Mouse (Mus musculus) stomach, embryonic 14.5 days (tissue): ENCODE measurements around the gene Aqp6. TPM values are rescaled to one million over a fixed set of nuclear protein-coding genes. Genes with fewer than 3 reads are reported as not detected.

ENCODE experiments used
- ATAC-seq: fragments of 200-750 bp; cut with Nextera tagmentation; 2 replicates; pipeline ENCODE4 v1.8.0; 2017; ENCODE audit warnings: low read depth, moderate TSS enrichment; ENCODE audit not compliant: insufficient number of reproducible peaks, insufficient read depth, low FRiP score
- H3K27ac ChIP-seq: fragments of 300-500 bp; sonication (generic); 2 replicates; pipeline ENCODE4 v1.5.1; 2014; ENCODE audit warnings: mild to moderate bottlenecking, low read length, moderate library complexity, mixed read lengths
- H3K27me3 ChIP-seq: fragments of 300-500 bp; sonication (generic); 2 replicates; pipeline ENCODE4 v1.6.1; 2014; ENCODE audit warnings: low read length, control low read depth, mixed read lengths; ENCODE audit not compliant: control insufficient read depth, insufficient read depth
- H3K36me3 ChIP-seq: fragments of 300-500 bp; sonication (generic); 2 replicates; pipeline ENCODE4 v1.6.1; 2014; ENCODE audit warnings: mild to moderate bottlenecking, control low read depth, low read length, moderate library complexity, mixed read lengths; ENCODE audit not compliant: control insufficient read depth, insufficient read depth
- H3K4me1 ChIP-seq: fragments of 300-500 bp; sonication (generic); 2 replicates; pipeline ENCODE4 v1.6.1; 2014; ENCODE audit warnings: low read length, control low read depth, mixed read lengths; ENCODE audit not compliant: control insufficient read depth, insufficient read depth
- H3K4me2 ChIP-seq: fragments of 300-500 bp; sonication (generic); replicated peaks from 2 replicates; pipeline ENCODE4 v1.6.1; 2014; ENCODE audit warnings: low read depth, low read length, control low read depth
- H3K4me3 ChIP-seq: fragments of 300-500 bp; sonication (generic); 2 replicates; pipeline ENCODE4 v1.5.1; 2014; ENCODE audit warnings: low read depth, low read length, control low read depth
- H3K9ac ChIP-seq: fragments of 300-500 bp; sonication (generic); replicated peaks from 2 replicates; pipeline ENCODE4 v1.6.1; 2014; ENCODE audit warnings: low read depth, mild to moderate bottlenecking, control low read depth, low read length, moderate library complexity, mixed read lengths
- H3K9me3 ChIP-seq: fragments of 300-500 bp; sonication (generic); 2 replicates; pipeline ENCODE4 v1.6.1; 2016; ENCODE audit warnings: low read depth, low read length, control low read depth; ENCODE audit not compliant: control insufficient read depth
- WGBS: fragments of 180-500 bp; shearing (Covaris S2); extraction: QIAGEN DNeasy Blood & Tissue Kit; methylation state at CpG from one replicate; pipeline ENCODE4 v1.1.7; 2014; 5-methylcytosine and 5-hydroxymethylcytosine counted together
- polyA plus RNA-seq: library from polyadenylated mRNA; unstranded; fragments of >200 nt; fragmentation: Nextera tagmentation; extraction: Ambion mirVana; gene quantifications from 2 replicates; pipeline ENCODE4 v1.2.1, GENCODE M21; 2014

Aqp6 gene
- polyA plus RNA-seq, 1 experiment from 2014 or later: not detected

DNA sequence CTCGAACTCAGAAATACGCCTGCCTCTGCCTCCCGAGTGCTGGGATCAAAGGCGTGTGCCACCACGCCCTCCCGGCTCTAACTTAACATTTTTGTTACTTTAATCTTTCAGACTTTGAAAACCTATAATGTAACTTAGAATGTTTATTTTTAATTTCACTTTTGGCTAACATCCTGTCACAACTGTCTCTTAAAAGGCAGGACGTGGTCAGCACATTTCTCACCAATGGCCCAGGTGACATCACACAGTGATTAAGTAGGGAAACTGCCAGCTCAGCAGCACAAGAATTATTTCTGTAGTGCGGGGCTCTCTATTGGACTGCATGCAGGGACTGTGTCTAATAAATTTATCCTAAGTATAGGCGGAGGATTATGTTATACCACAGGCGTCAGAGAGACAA is 42.6 kb downstream of the Aqp6 start:
- H3K27me3 ChIP-seq: no peaks in the 10 kb centered on the region
- no peak overlapping the region for H3K4me2 ChIP-seq
- WGBS: 80% methylated on average over 10 of the region's 10 CpGs
- H3K27ac ChIP-seq: no peak overlapping the region
- peaks cover 24% of the 10 kb centered on the region for H3K36me3 ChIP-seq
- no peak overlapping the region for H3K9ac ChIP-seq
- H3K4me1 ChIP-seq: peaks cover 25% of the 10 kb centered on the region; the same call in 1 of the 2 replicates
- no peak for ATAC-seq
- H3K9me3 ChIP-seq: no peaks in the 10 kb centered on the region
- no peak overlapping the region for H3K4me3 ChIP-seq

DNA sequence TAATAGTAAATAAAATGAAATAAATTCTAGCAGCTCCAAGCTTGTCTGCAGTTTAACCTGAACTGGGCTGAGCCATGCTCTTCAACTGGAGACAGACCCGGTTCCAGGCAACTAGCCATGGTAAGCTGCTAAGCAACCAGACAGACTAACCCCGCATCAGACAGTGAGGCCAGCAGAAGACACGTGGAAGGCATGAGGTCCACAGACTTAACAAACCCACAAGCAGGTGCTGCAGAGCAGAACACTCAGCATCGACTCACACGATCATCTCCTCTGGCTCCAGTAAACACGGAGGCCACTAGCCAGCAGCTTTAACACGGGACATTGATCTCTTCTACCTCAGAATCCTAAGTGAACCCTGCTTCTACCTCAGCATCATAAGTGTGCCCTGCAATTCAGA is 43.6 kb downstream of the Aqp6 start:
- H3K36me3 ChIP-seq: peaks cover 15% of the 10 kb centered on the region; the same call in 1 of the 2 replicates
- no peak overlapping the region for H3K4me2 ChIP-seq
- ATAC-seq: no peak
- WGBS: 56% methylated on average over 7 of the region's 7 CpGs
- peaks cover 34% of the 10 kb centered on the region; the same call in 1 of the 2 replicates for H3K4me1 ChIP-seq
- H3K4me3 ChIP-seq: no peak overlapping the region
- no peaks in the 10 kb centered on the region for H3K9me3 ChIP-seq
- no peak overlapping the region for H3K9ac ChIP-seq
- H3K27ac ChIP-seq: no peak overlapping the region
- no peaks in the 10 kb centered on the region for H3K27me3 ChIP-seq

DNA sequence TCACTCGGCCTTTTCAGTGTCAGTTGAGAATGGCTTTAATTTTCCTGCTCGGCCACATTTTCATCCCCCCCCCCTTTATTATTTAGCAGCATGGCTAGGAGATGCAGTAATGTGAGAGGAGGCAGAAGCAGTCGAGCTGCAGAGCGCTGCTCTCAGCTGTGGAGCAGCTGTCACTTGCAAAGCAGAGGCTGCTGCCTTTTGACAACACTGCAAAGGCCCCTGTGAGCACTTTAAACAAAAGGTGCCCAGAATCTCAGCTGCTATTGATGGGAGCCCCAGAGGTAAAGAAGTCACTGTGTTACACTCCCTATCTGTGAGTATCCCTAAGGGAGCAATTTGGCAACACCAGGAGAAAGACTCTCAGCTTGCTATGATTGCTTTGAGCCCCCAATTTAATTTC is 47.1 kb downstream of the Aqp6 start:
- H3K9ac ChIP-seq: peak overlapping the region; percentile 15; the same call in 1 of the 2 replicates
- no peaks in the 10 kb centered on the region for H3K36me3 ChIP-seq
- H3K27me3 ChIP-seq: 0 out of 2 replicates have a peak, but pooled peaks cover 2% of the 10 kb centered on the region
- H3K27ac ChIP-seq: no peak overlapping the region
- H3K4me3 ChIP-seq: no peak overlapping the region
- no peak for ATAC-seq
- H3K4me1 ChIP-seq: peaks cover 45% of the 10 kb centered on the region; the same call in 1 of the 2 replicates
- WGBS: 16% methylated on average over 4 of the region's 4 CpGs
- no peaks in the 10 kb centered on the region for H3K9me3 ChIP-seq
- peak overlapping the region; percentile 16; the same call in 1 of the 2 replicates for H3K4me2 ChIP-seq

DNA sequence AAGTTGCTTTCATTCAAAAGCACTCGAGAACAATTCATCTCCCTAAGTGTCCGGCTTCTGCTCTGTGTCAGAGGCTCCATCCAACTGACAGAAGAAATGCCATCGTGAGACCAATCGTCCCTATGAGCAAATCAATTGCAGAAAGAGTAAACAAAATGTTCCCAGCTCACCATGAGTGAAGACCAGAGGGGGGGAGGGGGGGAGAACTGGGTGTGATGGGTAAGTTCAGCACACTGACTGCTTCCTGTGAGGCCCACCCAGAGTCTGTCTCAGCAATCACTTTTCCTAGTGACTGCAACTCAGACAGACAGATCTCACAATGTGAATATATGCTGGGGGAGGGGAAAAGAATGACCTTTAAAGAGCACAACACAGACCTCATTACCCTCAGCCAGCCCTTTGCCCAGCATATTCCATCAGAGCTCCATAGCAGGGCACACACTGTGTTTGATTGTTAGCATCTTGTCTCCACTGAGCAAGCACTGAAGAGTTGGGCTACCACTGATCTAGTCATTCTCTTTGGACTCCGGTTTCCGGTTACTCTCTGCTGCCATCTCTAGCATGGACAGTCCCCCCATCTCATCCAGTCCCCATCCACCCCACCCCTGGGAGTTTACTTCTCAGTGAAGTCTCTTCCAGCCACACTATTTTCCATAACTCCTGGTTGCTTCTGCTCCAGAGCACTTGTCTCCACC is 48.0 kb downstream of the Aqp6 start:
- WGBS: 12% methylated on average over 6 of the region's 6 CpGs
- H3K9me3 ChIP-seq: no peaks in the 10 kb centered on the region
- peaks cover 47% of the 10 kb centered on the region; the same call in 1 of the 2 replicates for H3K4me1 ChIP-seq
- H3K9ac ChIP-seq: no peak overlapping the region
- 0 out of 2 replicates have a peak, but pooled peaks cover 4% of the 10 kb centered on the region for H3K27me3 ChIP-seq
- H3K4me2 ChIP-seq: peak overlapping the region; percentile 76
- peak overlapping the region; percentile 6 for H3K4me3 ChIP-seq
- no peaks in the 10 kb centered on the region for H3K36me3 ChIP-seq
- ATAC-seq: no peak
- no peak overlapping the region for H3K27ac ChIP-seq

DNA sequence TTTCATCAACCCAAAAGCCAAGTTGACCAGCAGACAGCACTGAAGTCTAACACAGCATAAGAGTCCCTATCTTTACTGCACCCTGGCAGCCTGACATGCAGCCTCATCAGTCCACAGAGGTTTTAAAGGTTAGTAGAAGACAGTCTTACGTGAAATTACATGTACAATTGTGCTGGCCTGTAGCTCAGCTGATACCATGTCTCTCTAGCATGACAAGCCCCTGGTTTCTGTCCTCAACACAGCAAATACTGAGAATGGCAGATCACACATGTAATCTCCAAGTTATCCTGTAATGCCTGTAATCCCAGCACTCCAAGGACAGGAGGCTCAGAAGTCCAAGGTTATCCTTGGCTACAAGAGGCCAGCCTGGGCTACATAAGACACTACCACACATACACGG is 49.1 kb downstream of the Aqp6 start:
- Histone ChIP-seq H3K9me3 (no peaks in the 10 kb centered on the region), H3K4me3 (peak overlapping the region; percentile 94), H3K4me1 (peaks cover 44% of the 10 kb centered on the region; the same call in 1 of the 2 replicates), H3K9ac (peak overlapping the region; percentile 89; the same call in 1 of the 2 replicates), H3K4me2 (peak overlapping the region; percentile 76), H3K27ac (no peak overlapping the region), H3K36me3 (no peaks in the 10 kb centered on the region), H3K27me3 (0 out of 2 replicates have a peak, but pooled peaks cover 11% of the 10 kb centered on the region)
- 44% methylated on average over 2 of the region's 2 CpGs for WGBS
- ATAC-seq: no peak

DNA sequence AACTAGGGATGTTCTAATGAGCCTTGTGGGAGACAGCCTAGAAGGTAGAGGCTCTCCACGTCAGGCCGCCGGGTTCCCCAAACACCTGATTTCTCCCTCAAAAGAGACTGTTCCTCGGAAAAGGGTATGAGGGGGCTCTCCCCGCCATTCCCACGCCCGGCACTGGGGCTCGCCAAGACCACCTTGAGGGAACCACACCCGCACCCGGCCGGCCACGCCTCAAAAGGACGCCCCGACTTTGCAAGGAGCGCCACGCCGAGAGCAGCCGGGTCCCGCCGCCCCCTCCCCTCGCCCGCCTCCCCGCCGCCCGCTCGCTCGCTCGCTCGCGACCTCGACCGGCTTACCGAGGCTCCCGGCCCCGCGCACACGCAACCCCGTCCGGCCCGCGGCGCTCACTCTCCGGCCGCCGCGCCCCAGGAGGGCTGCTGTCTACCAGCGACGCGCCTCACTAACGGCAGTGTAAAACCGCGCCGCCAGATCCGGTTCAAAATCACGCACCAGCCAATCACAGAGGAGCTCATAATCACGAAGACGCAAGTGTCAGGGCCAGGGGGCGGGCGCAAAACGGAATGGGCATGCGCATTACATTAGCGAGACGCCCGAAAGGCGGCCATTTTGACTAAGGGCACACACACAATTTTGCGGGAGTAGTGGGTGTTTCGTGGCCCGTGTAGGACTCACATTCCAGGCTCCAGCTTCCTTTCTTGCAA is 50.1 kb downstream of the Aqp6 start, which contains the start of gene Racgap1:
Racgap1 (minus strand) TSS at position 494 of the 710 bp plus-strand sequence.
- Histone ChIP-seq H3K36me3 (no peaks in the 10 kb centered on the region), H3K9ac (peak within 1 kb of the TSS; percentile 89), H3K27ac (peak within 1 kb of the TSS; percentile 45; the same call in 1 of the 2 replicates), H3K4me3 (peak within 1 kb of the TSS; percentile 94), H3K27me3 (0 out of 2 replicates have a peak, but pooled peaks cover 11% of the 10 kb centered on the region), H3K4me2 (peak within 1 kb of the TSS; percentile 76), H3K9me3 (no peaks in the 10 kb centered on the region), H3K4me1 (peaks cover 36% of the 10 kb centered on the region; the same call in 1 of the 2 replicates)
- under 1% methylated on average over 59 of the region's 68 CpGs for WGBS
- ATAC-seq: peak; percentile 93

DNA sequence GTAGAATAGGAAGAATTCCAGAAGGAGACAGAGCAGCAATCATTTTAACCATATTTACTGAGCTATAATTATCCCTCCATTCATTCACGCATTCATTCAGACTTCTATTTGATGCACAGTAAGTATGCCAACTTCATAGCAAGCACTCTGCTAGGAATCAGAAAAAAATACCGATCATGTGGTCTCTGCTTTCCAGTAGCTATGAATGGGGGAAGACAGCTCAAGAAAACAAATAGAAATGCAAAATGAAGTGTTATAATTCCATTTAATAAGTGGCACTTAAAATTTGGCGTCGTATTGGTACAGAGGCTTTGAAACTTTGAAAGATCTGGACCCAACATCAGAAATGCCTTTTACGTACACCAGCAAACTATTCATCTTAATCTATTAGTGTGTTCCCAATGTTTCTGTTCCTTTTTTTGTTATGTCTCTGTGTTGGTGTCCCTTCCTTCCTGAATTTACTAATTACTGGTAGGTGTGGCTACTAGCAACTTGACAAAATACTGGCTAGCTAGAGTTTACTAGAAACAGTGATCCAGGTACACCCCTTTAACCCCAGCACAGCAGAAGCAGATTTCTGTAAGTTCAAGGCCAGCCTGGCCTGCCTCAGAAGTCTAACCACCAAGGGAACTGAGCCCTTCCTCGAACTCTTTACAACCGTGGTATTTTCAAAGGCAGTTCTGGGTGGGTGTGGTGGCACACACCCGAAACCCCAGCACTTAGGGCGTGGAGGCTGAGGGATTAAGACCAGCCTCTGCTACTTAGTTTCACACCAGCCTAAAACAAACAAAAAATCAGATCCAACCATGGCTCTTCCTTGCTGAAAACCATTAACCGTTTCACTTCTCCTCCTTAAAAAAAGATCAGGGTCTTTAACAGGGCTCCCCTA is 51.0 kb downstream of the Aqp6 start:
- H3K36me3 ChIP-seq: no peaks in the 10 kb centered on the region
- H3K4me1 ChIP-seq: peaks cover 36% of the 10 kb centered on the region; the same call in 1 of the 2 replicates
- no peak overlapping the region for H3K9ac ChIP-seq
- 0 out of 2 replicates have a peak, but pooled peaks cover 11% of the 10 kb centered on the region for H3K27me3 ChIP-seq
- H3K4me3 ChIP-seq: peak overlapping the region; percentile 94
- peak overlapping the region; percentile 56 for H3K4me2 ChIP-seq
- H3K27ac ChIP-seq: no peak overlapping the region
- ATAC-seq: no peak
- WGBS: 68% methylated on average over 10 of the region's 10 CpGs
- H3K9me3 ChIP-seq: no peaks in the 10 kb centered on the region
